Mouse (Mus musculus): ENCODE data around the gene Heatr5a. TPM values are rescaled to one million over a fixed set of nuclear protein-coding genes. Genes with fewer than 3 reads are reported as not detected.

Heatr5a gene
- 10 to 100 TPM; 22.2 to 22.4 TPM for total RNA-seq (2021)
- long read RNA-seq, experiment 1, partial matches to known transcripts: 1 of 3 reads
- long read RNA-seq, experiment 1, other reads (novel, unspliced or antisense): 2 of 3 reads
- long read RNA-seq, experiment 2, partial matches to known transcripts: 1 of 3 reads
- long read RNA-seq, experiment 2, other reads (novel, unspliced or antisense): 2 of 3 reads

DNA sequence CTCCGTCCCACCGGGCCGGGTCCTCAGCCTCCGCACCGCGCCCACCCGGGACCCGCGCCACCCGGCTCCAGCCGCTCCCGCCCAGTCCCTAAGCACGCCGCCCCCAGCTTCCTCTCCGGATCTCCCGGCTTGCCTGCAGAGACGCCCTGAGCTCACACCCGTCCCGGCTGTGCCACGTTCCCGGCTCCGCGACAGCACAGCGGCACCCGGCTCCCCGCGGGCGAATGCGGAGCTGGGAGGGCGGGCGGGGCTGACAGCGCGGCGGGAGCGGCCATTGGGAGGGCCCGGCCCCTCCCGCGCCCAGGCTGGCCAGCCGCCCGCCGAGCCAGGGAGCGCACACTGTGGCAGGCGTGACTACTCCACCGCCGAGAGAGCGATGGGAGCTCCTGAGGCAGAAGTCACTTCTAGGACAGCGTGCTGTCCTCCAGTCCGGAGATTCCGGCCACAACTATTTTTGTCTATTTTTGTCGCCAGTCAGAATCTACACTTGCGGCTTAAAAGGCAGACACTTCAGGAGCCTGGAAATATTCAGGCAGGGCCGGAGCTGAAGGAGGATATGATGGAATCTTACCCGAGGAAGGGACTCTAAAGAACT is at the start of gene Heatr5a:
TSS of gene Heatr5a (minus strand) at position 252 of the 595 bp plus-strand sequence.
- DNase-seq: peak; percentile 94 to 96

DNA sequence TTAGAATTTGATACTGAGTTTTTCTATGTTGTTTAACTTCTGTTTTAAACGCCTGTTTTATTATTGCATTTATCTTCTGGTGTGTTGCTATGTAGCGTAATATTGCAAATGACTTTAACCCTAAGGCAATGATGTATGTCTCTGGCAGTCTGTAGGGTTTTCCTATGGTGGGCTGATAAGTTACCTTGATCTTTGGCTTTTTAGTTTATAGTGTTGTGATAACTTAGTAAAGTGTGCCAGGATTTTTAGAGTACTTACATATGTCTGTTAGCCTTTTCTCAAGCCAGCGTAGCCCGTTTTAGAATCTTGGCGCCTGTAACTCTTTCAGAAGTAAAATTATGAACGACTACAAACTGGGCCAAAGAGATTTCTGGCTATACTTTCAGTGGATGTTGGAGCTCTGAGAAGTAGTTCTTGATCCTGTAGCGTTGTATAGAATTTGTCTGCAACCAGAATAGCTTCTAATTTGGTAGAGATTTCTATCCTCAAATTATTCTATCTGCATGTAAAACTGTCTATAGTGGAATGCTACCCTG is 43.4 kb upstream of the Heatr5a start:
- no peak for DNase-seq

DNA sequence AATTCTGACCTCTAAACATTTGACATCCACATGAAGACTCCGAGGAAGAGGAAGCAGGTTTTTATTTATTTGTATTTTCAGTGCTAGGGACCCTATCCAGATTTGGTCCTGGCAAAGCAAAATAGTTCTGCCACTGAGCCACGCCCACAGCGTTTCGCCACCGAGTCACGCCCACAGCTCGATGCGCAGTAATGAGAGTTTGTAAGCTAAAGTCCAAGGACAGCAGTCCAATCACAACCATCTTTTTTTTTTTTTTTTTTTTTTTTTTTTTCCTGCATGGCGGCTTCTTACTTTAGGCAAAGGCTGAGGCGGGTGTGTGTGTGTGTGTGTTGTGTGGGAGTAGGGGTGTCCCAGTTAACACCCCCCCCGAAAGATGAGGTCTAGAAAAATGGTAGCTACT is 42.9 kb upstream of the Heatr5a start:
- peak; percentile 47 to 59 for DNase-seq

DNA sequence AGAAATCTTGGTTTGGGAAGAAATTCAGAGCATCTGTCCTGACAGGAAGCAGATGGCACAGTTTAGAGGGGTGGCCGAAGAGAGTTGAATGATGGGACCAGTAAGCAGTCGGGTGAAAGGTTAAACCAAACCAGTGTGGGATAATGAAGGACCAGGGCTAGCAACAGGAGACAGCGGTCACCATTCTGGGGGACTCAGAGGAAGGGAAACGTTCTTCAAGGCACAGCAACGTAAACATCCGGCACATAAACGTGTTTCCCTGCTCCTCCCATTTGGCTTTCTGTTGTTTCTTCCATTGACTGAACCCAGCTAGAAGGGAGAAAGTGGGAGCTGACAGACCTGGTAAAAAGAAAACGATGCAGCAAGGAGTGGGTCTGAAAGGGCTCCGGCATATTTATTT is 42.2 kb upstream of the Heatr5a start:
- DNase-seq: no peak

DNA sequence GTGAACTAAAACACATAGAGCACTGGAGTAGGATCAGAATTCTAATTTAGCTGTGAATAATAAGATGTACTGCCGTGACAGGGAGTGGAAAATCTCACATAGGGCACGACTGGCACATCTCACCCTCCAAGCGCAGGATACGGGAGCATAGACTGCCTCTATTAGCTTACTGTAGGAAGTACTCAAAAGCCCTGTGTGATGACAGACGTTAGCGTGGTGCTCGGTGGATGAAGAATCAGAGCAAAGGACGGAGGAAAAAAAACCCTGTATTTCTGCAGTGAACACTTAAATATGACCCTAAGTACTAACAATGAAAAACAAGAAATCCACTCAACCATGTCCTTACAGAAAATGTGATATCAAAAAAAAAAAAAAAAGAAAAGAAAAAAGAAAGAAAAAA is 41.0 kb upstream of the Heatr5a start:
- no peak for DNase-seq

DNA sequence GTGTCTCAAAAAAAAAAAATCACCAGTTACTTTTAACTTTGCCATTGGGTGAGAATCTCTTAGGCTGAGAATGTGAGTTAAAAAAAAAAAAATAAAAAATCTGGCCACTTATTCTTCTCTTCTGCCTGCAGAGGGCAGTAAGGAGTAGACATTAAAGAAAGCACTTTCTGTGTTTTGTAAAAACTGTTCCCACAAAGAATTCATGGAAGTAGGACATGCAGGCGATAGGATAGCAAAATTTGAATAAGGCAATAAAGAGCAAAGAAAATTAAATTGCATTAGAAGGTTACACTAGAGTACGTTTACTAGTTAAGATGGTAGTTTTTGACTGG is 39.5 kb upstream of the Heatr5a start:
- DNase-seq: no peak

DNA sequence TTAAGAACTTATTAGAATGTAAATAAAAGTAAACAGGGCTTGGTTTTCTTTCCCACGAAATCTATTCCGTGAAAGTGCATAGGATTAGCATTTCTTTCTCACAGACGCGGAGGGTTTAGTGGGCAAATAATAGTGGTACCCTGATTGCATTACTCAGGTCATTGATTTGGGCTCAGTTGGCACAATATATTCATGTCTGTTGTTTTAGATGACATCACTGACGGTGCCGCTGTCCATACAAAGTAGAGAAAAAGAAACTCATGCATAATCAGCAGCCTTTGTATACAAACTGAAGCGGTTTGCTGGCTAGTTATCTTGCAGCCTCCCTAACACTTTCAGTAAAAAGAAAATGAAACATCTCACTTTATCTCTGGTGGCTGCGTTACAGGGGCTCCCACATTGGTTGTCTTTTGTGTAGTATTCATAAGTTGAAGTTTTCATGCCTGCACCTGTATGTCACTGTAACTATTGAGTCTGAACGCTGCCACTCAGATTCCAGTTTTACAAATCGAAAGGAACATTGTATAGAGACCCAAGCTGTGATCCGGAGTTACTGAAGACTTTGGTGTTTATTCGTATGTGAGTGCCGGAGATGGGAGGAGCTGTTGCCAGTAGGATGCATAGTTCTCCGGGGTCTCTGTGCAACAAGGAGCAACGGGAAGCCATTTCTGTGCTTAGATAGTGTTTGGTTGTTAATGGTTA is 39.0 kb upstream of the Heatr5a start:
- DNase-seq: no peak

DNA sequence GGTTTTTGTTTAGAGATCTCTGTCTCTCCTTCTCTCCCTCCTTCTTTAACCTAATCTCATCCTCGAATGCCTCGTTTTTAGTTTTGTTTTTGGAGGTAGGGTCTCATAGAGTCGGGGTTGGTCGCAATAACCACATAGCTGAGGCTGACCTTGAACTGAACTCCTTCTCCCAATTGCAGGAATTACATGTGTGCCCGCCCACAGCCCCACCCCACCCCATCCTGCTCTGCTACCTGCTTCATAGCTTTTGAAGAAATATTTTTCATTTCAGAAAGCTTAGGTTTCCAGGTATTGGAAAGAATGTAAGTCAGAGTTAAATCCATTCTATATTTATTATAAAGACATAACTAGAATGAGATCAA is 35.5 kb upstream of the Heatr5a start:
- DNase-seq: no peak

DNA sequence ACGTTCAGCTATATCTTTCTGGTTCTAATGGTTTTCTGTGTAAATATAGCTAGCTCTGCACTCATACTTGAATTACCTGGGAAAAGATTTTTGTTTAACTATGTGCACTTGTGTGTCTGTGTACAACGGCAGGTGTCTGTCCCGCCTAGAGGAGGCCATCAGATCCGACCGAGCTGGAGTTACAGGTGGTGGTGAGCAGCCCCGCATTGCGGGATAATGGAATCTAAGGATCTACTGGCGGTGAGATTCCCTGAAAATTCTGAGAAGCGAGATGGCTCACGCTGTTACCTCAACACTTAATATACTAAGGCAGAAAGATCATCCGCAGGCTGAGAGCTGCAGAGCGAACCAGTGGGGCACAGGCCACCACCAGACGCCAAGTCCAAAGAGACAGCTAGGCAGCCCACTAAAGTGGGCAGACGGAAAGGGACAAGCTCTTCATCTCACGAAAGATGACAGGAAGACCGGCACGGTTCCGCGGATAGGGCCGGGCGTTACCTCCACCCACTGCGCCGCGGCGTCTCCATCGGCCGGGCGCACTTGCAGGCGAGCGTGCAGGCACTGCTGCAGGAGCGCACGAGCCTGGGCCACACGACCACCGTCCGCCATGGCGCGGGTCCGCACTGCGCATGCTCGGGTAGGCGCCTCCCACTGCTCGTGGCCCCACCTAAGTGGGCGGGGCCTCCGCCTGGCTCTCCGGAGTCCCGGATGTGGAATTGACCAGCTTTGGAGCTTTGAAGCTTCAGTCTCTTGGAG is 34.9 kb upstream of the Heatr5a start, which contains the start of gene Dtd2:
TSS of gene Dtd2 (minus strand) at position 625 of the 756 bp plus-strand sequence.
- DNase-seq: peak; percentile 93 to 96

DNA sequence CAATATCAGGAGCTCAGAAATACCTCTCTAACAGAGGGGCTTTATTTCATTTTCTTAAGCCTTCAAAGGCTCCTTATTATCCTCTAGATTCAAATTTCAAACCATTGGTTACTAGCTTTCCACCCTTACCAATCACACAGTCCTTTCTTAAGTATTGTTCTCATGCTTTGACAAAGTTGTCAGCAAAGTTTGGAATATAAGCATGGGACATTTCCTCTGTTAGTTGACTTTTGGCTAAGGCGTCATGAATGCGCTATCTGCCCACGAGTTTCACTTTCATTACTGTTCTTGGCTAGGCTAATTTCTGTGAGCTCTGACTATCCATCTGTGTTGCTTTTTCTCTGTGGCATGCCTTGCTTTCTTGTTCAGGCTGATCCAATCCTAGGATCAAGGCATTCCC is 31.6 kb upstream of the Heatr5a start:
- no peak for DNase-seq

DNA sequence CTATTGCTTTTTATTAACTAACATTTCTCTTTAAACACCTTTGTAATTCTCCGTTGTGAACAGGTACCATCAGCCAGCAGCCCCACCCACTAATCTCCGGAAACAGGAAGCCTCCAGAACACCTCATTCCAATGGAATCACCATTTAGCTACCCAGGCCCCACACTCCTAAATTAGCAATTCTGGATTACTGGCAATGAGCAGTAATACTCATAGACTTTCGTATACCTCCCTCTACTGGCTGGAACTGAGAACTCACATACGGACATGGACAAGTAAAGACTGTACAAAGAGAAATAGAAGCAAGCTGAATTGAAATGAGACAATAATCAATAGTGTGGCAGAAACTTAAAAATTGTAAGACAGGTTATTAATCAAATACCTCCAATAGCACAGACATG is 30.4 kb upstream of the Heatr5a start:
- DNase-seq: peak; percentile 16 to 71

DNA sequence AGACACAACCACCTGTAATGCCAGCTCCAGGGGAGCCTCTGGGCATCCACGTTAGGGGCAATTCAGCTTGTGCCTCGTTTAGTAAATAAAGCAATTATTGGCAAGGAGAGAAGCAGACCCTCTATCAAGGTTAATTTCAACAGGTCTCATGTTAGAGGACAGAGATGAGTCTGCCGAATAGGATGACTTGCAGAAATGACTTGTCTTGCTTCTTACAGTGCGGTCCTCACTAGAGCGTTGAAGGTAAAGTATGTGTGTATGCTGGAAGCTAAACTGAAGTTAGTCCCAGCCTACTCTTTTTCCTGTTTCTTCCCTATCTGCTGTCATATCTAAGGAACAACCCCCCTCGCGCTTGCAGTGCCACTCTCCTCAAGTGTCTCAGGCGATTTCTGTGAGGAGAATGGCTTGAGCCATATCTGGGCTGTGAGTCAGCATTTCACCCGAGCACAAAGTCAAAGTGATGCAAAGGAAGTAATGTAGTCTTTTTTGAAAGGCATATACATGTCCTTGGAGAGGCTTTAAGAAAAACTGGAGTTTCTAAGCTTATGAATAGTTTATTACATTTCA is 27.3 kb upstream of the Heatr5a start:
- no peak for DNase-seq

DNA sequence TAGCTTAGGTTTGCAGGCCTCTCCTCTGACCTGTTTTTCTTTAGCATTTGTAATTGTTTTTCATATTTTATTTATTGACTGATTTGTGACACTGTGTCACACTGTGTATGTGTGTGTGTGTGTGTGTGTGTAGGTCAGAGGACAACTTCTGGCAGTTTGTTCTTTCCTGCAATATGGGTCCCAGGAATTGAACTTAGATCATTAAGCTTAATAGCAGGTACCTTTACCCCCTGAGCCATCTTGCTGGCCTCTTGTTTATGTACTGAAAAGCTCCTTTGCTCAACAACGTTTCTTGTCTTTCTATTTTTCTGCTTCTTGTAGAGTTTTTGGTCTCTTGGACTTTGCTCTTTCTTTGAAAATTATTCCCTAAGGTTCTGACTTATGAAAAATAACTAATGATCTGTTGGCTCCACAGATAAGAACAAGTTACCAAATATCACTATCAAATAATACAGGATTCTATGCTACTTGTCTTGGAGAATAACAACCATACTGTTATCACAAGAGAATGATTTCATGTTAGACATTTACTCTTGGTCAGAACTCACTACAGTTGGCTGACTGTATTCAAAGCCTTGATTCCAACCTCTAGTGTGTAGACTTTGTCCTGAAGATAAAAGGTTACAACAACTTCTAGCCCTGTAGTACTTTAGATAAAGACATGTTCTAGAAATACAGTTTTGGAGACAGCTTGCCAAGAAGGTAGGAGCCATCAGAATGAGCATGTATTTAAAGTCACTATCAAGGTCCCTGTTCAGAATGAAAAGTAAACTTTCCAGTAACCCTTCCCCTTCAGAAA is 24.8 kb upstream of the Heatr5a start:
- DNase-seq: no peak

DNA sequence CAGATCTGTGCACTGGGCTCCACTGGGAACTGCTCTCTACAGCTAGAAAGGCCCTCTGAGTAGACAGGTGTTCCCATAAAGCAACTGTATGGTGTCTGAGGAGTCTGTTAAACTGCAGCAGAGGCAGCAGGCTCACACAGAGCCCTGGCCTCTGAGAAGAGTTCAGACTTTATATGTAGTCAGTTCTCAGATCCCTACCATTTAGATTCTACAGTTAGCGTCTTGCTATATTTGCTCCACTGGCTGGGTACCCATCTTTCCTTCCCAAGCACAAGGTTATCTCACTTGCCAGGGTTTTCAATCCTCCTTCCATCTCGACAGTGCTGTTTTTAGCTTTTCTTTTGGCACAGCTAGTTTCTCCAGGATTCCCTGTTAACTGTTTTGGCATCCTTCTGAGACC is 19.5 kb upstream of the Heatr5a start:
- no peak for DNase-seq

DNA sequence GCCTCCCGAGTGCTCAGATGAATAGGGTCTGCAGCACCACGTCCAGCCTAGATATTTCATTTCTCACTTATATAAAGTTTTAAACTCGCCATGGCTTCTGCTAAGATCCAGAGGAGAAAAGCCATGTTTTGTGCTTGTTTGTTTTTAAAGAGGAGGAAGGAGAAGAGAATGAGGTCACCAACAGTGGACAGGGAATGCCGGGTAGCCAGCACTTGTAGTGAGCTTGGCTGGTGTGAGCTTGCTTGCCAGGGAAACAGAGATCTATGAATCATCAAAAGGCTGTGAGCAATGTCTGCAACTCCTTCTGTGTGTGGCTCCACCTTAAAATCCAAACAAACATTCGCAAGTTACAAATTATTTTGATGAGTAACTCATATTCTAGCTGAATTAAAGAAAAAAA is 17.4 kb upstream of the Heatr5a start:
- DNase-seq: peak; percentile 41 to 50

DNA sequence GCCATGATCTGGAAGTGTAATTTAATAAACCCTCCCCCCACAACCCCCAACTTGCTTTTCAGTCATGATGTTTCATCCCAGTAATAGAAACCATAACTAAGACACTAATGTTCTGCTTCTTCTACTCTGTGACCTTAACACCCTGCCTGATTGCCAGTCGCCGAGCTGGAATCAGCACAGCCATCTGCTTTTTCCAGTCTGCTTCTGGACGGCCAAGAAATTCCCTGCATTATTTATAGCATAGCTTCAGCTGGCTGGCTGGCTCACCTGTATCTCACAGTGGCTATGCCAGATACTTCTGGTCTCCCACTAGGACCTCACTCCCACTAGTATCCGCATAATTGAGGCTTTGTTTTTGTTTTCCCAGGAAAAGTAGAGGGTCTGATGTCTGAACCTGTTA is 14.7 kb upstream of the Heatr5a start:
- DNase-seq: no peak

DNA sequence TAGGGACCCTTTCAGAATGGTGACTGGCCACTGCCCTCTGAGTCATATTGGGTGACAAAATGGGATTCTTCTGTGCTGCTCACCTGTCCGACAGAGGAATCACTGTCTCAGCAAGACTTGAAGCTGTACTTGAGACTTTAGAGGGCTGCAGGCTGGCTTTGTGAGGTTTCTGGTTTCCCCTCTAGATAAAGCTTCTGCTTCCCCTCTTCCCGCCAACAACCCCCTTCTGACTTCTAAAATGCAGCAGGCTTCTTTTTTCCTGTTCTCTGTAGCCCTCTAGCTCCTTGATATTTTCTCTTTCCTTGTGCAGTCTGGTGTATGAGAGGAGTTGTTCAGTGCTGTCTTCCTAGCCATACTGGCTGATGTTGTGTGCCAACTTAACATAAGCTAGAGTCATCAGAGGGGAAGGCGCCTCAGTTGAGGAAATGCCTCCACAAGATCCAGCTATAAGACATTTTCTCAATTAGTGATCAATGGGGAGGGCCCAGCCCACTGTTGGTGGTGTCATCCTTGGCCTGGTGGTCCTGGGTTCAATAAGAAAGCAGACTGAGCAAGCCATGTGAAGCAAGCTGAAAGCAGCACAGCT is 14.1 kb upstream of the Heatr5a start:
- DNase-seq: no peak

DNA sequence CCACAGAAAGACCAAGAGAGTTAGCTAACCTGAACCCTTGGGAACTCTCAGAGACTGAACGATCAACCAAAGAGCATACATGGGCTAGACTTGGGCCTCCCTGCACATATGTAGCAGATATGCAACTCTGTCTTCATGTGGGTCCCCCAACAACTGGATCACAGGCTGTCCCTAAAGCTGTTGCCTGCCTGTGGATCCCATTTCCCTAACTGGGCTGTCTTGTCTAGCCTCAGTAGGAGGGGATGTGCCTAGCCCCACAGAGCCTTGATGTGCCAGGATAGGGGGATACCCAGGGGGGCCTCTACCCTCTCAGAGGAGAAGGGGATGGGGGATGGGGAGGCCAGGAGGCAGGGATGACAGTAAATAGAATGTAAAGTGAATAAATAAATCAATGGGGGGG is 12.5 kb upstream of the Heatr5a start:
- DNase-seq: no peak

DNA sequence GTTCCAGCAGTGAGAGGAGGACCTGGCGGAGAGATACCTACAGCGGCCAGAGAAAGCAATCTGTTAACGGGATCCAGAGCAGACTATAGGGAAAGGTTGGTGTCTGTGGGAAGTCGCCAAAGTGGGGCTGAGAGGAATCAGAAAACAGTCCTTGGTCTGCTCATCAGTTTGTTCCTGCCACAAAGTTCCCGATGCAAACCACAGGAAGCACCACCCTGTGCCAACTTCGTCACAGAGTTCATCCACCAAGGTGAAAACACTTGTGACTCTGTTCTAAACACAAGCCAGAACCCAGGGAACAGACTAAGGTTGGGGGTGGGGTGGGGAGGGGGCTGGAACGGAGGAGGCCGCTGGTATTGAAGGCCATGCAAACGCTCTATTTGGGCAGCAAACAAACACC is 5.4 kb upstream of the Heatr5a start:
- no peak for DNase-seq

DNA sequence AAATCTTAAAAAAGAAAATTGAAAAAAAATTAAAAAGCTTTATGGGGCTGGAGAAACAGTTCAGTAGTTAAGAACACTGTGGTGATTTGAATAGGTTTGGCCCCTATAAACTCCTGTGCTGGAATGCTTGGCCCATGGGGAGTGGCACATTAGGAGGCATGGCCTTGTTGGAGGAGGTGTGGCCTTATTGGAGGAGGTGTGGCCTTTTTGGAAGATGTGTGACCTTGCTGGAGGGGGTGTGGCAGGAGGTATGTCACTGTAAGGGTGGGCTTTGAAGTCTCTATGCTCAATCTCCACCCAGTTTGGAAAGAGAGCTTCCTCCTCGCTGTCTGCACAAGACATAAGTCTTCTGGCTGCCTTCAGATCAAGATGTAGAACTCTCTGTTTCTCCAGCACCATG is 3.3 kb upstream of the Heatr5a start:
- no peak for DNase-seq
